Mouse (Mus musculus) intestine, postnatal 0 days (tissue): Measurements from ENCODE around the gene Ndufa11. TPM values are rescaled to one million over a fixed set of nuclear protein-coding genes. Genes with fewer than 3 reads are reported as not detected.

Experiments used
- ATAC-seq: fragments of 200-750 bp; cut with Nextera tagmentation; 2 replicates; pipeline ENCODE4 v1.8.0; 2017; ENCODE audit warnings: mild to moderate bottlenecking, moderate TSS enrichment, moderate library complexity
- H3K27ac ChIP-seq: fragments of 300-500 bp; sonication (generic); 2 replicates; pipeline ENCODE4 v1.5.1; 2014; ENCODE audit warnings: mild to moderate bottlenecking, low read depth, low read length, moderate library complexity
- H3K27me3 ChIP-seq: fragments of 300-500 bp; sonication (generic); replicated peaks from 2 replicates; pipeline ENCODE4 v1.6.1; 2014; ENCODE audit warnings: low read length, mixed read lengths; ENCODE audit not compliant: control insufficient read depth, insufficient read depth
- H3K36me3 ChIP-seq: fragments of 300-500 bp; sonication (generic); 2 replicates; pipeline ENCODE4 v1.6.1; 2014; ENCODE audit warnings: mild to moderate bottlenecking, moderate library complexity; ENCODE audit not compliant: control insufficient read depth, insufficient read depth
- H3K4me1 ChIP-seq: fragments of 300-500 bp; sonication (generic); replicated peaks from 2 replicates; pipeline ENCODE4 v1.6.1; 2014; ENCODE audit warnings: antibody characterized with exemption, low read length, mixed read lengths; ENCODE audit not compliant: control insufficient read depth, insufficient read depth
- H3K4me2 ChIP-seq: fragments of 300-500 bp; sonication (generic); replicated peaks from 2 replicates; pipeline ENCODE4 v1.6.1; 2014; ENCODE audit warnings: low read depth, mild to moderate bottlenecking, moderate library complexity
- H3K4me3 ChIP-seq: fragments of 300-500 bp; sonication (generic); 2 replicates; pipeline ENCODE4 v1.5.1; 2014; ENCODE audit warnings: low read depth, low read length
- H3K9ac ChIP-seq: fragments of 300-500 bp; sonication (generic); 2 replicates; pipeline ENCODE4 v1.6.1; 2014; ENCODE audit warnings: mild to moderate bottlenecking, low read depth, low read length
- H3K9me3 ChIP-seq: fragments of 300-500 bp; sonication (generic); 2 replicates; pipeline ENCODE4 v1.6.1; 2016; ENCODE audit warnings: mixed run types; ENCODE audit not compliant: control insufficient read depth
- CTCF ChIP-seq: sonication (generic); IDR thresholded peaks from 2 replicates; pipeline ENCODE4 v1.5.1; 2016; ENCODE audit warnings: low read depth, mild to moderate bottlenecking, control low read depth, antibody characterized with exemption, moderate library complexity
- WGBS: fragments of 180-500 bp; shearing (Covaris S2); extraction: QIAGEN DNeasy Blood & Tissue Kit; methylation state at CpG from one replicate; pipeline ENCODE4 v1.1.7; 2014; 5-methylcytosine and 5-hydroxymethylcytosine counted together
- polyA plus RNA-seq: library from polyadenylated mRNA; unstranded; fragments of >200 nt; fragmentation: Nextera tagmentation; extraction: Ambion mirVana; gene quantifications from 2 replicates; pipeline ENCODE4 v1.2.1, GENCODE M21; 2015

The Ndufa11 gene
- polyA plus RNA-seq, 1 experiment from 2014 or later = 718 TPM

- Histone ChIP-seq H3K4me2 (no peak overlapping the region), H3K9me3 (no peaks in the 10 kb centered on the region), H3K27me3 (no peaks in the 10 kb centered on the region; the same call in 1 of the 2 replicates), H3K4me3 (no peak overlapping the region), H3K27ac (no peak overlapping the region), H3K4me1 (no peaks in the 10 kb centered on the region), H3K36me3 (no peaks in the 10 kb centered on the region), H3K9ac (no peak overlapping the region)
- TF ChIP-seq CTCF = no peak
- 78% methylated on average over 10 of the region's 10 CpGs for WGBS
- ATAC-seq = no peak
Measured at GRCm38 (mm10) chr17:56738221-56738620, 20.7 kb downstream of the Ndufa11 start.

DNA sequence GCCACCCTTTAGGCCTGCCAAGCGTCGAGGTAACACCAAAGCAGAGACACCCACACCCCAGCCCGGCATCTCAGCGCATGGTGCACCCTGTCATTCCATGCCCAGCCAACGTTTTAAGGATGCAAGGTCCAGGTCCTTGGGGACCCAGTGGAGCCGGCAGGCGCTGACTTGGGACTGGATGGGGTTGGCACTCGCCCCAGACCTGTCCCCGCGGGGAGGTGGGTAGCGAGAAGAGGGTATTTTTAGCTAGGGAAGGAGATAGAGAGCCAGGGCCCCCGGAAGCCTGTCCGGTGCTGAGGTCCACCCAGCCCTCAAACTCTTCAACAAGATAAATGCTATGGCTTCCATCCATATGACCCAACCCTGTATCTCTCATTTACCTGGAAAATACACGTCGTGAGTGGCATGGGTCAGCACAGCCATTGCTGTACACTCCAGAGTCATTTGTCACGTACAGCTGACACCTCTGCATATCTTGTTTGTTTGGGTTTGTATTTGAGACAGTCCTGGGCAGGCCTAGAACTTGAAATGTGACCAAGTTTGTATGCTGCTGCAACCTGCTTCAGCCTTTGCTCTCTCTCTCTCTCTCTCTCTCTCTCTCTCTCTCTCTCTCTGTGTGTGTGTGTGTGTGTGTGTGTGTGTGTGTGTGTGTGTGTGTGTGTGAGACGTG, 22.7 kb downstream of the Ndufa11 start:
- 75% methylated on average over 17 of the region's 17 CpGs for WGBS
- Histone ChIP-seq H3K4me1 (no peaks in the 10 kb centered on the region), H3K9ac (no peak overlapping the region), H3K4me3 (no peak overlapping the region), H3K4me2 (no peak overlapping the region), H3K36me3 (no peaks in the 10 kb centered on the region), H3K27ac (no peak overlapping the region), H3K9me3 (no peaks in the 10 kb centered on the region), H3K27me3 (no peaks in the 10 kb centered on the region; the same call in 1 of the 2 replicates)
- ATAC-seq = no peak
- TF ChIP-seq CTCF = no peak

DNA sequence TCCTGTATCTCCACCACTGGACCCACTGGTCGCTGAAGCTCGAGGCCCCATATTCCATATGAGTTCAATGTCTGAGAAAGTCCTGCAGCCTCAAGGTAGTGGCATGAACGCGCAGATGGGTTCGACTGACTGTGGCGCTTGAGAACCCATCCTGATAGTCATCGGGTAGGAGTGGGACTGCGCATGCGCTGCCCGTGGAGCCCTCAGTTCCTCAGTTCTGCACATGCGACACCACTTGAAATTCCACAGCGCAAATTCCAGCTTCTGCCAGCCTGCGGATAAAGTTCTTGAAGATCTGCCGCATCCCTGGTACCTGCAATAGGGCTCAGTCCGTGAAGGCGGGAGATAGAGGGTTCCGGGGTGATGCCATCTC, 23.2 kb downstream of the Ndufa11 start:
- no peaks in the 10 kb centered on the region; the same call in 1 of the 2 replicates for H3K27me3 ChIP-seq
- 75% methylated on average over 17 of the region's 17 CpGs for WGBS
- no peak for ATAC-seq
- H3K36me3 ChIP-seq = no peaks in the 10 kb centered on the region
- H3K4me1 ChIP-seq = no peaks in the 10 kb centered on the region
- no peak overlapping the region for H3K27ac ChIP-seq
- no peak overlapping the region for H3K4me2 ChIP-seq
- no peak overlapping the region for H3K4me3 ChIP-seq
- TF ChIP-seq CTCF = no peak
- H3K9ac ChIP-seq = no peak overlapping the region
- H3K9me3 ChIP-seq = no peaks in the 10 kb centered on the region

GRCm38 (mm10) chr17:56744173-56744572, 26.6 kb downstream of the Ndufa11 start:
- Histone ChIP-seq H3K4me2 (no peak overlapping the region), H3K4me1 (no peaks in the 10 kb centered on the region), H3K27me3 (no peaks in the 10 kb centered on the region), H3K4me3 (no peak overlapping the region), H3K36me3 (no peaks in the 10 kb centered on the region), H3K9ac (no peak overlapping the region), H3K27ac (no peak overlapping the region), H3K9me3 (no peaks in the 10 kb centered on the region)
- TF ChIP-seq CTCF = no peak
- ATAC-seq = no peak
- WGBS = 35% methylated on average over 5 of the region's 5 CpGs

GRCm38 (mm10) chr17:56751404-56752072, 34.0 kb downstream of the Ndufa11 start:
- ATAC-seq = peak; percentile 39; the same call in 1 of the 2 replicates
- 36% methylated on average over 70 of the region's 71 CpGs for WGBS
- no peak overlapping the region for H3K9ac ChIP-seq

GRCm38 (mm10) chr17:56753452-56753851, 35.9 kb downstream of the Ndufa11 start:
- H3K4me1 ChIP-seq = peaks cover 6% of the 10 kb centered on the region
- no peak for ATAC-seq
- H3K4me2 ChIP-seq = no peak overlapping the region

More at GRCm38 (mm10) chr17:56751404-56752072, 34.0 kb downstream of the Ndufa11 start:
- peak overlapping the region; percentile 44 for H3K4me2 ChIP-seq
- H3K27me3 ChIP-seq = peaks cover 8% of the 10 kb centered on the region; the same call in 1 of the 2 replicates
- H3K4me3 ChIP-seq = 0 out of 2 replicates have a peak overlapping the region, but pooled peaks have one; percentile 20
- no peaks in the 10 kb centered on the region; the same call in 1 of the 2 replicates for H3K36me3 ChIP-seq
- no peaks in the 10 kb centered on the region for H3K9me3 ChIP-seq
- no peak overlapping the region for H3K27ac ChIP-seq
- no peak for TF ChIP-seq CTCF
- H3K4me1 ChIP-seq = no peaks in the 10 kb centered on the region

More at GRCm38 (mm10) chr17:56753452-56753851, 35.9 kb downstream of the Ndufa11 start:
- Histone ChIP-seq H3K9ac (no peak overlapping the region), H3K27ac (no peak overlapping the region), H3K4me3 (no peak overlapping the region), H3K9me3 (no peaks in the 10 kb centered on the region), H3K36me3 (no peaks in the 10 kb centered on the region; the same call in 1 of the 2 replicates), H3K27me3 (peaks cover 8% of the 10 kb centered on the region; the same call in 1 of the 2 replicates)
- 33% methylated on average over 15 of the region's 15 CpGs for WGBS
- TF ChIP-seq CTCF = no peak
